Mouse (Mus musculus) c-Kit-positive CD71-negative TER-119-negative erythroid progenitor cells, embryonic 14.5 days (primary cell): ENCODE measurements at regions not wholly inside any gene's neighbourhood (a gene's known extent, or its start where the extent isn't known, plus 50 kb on each side); places are given as distances from the start of the nearest gene placed in this dataset.

ENCODE experiments used
- DNase-seq: peaks from one replicate; pipeline ENCODE4 v3.0.0-alpha.2; 2013; ENCODE audit warnings: low read depth

GRCm38 (mm10) chr6:139014526-139014925, 356.2 kb upstream of the Igbp1b start:
- DNase-seq, result no peak

- DNase-seq, result no peak
Measured at GRCm38 (mm10) chr6:139010501-139010900, 352.2 kb upstream of the Igbp1b start.
